Mouse (Mus musculus): Measurements from ENCODE around the gene Pgr. TPM values are rescaled to one million over a fixed set of nuclear protein-coding genes. Genes with fewer than 3 reads are reported as not detected.

Gene Pgr
- total RNA-seq, 2 experiments from 2014 or later, result 0.06 TPM; not detected in 1

GRCm38 (mm10) chr9:8970240-8970639, 70.6 kb downstream of the Pgr start:
- Histone ChIP-seq H3K27ac (peak overlapping the region; percentile 44), H3K4me3 (peak overlapping the region; percentile 44; the same call in 1 of the 2 replicates)
- TF ChIP-seq CTCF (IDR thresholded peaks at IDR 0.05), result no peak
- intact Hi-C loops (cut with DNase I), result no loop called here
- DNase-seq, result peak; percentile 58

DNA sequence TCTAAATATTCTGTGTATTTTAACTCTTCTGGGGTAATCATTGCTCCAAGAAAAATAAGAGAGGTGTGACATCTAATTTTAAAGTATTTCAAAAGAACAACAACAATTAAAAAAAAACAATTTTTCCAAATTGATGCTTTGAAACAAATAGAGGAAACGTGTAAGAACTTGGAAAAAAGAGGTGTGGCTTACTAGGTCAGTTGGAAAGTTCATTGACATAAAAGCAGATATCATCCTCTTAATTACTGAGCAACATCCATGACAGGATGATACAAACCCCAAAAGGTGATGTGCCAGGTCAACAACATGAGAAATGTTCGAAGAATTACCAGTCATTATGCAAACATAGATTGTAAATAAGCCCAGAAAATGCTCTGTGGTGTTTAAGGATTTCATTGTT, 71.9 kb downstream of the Pgr start, which contains the start of gene Gm16485:
TSS of gene Gm16485 (plus strand) at position 301 of the 400 bp plus-strand sequence.
- DNase-seq, result no peak
- TF ChIP-seq CTCF (IDR thresholded peaks at IDR 0.05), result no peak
- Histone ChIP-seq H3K27ac (peak within 1 kb of the TSS; percentile 36), H3K4me3 (no peak within 1 kb of the TSS)
- intact Hi-C loops (cut with DNase I), result no loop called here

DNA sequence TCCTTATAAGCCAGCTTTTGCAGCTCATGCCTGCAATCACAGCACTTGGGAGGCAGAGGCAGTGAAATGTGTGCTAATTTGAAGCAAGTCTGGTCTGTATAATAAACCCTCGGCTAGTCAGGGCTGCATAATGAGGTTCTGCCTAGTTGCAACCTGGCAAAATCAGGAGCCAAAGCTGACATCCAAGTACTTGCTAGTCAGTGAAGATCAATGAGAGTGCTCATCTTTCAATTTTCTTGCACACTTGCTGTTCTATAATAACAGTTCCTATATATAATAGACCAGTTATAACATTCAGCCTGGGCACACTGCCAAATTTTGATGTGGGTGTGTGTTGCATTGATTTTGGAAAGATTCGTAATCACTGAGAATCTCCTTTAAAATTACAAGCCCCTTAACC, 78.1 kb downstream of the Pgr start:
- Histone ChIP-seq H3K4me3 (no peak overlapping the region), H3K27ac (no peak overlapping the region)
- no peak for DNase-seq
- no peak for TF ChIP-seq CTCF (IDR thresholded peaks at IDR 0.05)
- intact Hi-C loops (cut with DNase I), result no loop called here

DNA sequence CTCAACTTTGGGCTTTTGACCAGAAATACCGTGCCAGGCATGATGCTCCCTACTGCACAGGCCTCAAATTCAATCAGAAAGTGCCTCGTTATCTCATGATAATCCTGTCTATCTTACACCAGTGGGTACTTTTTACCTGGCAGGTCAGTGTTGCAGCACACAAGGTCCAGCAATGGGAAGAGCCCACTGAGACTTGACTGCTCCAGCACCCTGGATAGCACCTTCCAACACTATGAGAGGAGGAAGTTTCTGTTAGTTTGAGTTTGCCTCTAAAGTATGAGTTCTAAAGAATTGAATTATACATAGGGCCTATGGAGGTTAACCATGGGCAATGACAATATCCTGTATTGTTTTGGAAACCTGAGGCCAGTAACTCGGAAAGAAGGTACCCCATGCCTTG, 82.7 kb downstream of the Pgr start:
- H3K27ac ChIP-seq, result no peak overlapping the region
- no peak for DNase-seq
- intact Hi-C loops (cut with DNase I), result no loop called here
- TF ChIP-seq CTCF (IDR thresholded peaks at IDR 0.05), result no peak
- no peak overlapping the region for H3K4me3 ChIP-seq

DNA sequence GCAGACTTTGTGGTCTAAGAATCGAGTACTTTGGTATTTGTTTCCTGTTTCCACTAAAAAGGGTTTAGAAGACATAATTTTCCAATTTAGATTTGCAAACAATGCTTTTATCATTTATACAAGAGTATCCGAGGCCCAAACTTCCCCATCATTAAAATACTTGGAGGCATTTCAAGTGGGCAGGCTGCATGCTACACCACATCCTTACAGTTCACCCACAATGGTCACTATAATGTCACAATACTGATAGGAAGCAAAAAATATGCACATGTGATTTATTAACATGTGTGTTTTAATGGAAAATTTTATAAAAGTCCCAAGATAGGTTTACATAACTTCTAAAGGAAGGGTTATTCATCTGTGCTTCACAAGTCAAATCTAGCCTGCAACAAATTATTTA, 96.9 kb downstream of the Pgr start:
- Histone ChIP-seq H3K27ac (no peak overlapping the region), H3K4me3 (no peak overlapping the region)
- TF ChIP-seq CTCF (IDR thresholded peaks at IDR 0.05), result no peak
- intact Hi-C loops (cut with DNase I), result no loop called here
- DNase-seq, result no peak

DNA sequence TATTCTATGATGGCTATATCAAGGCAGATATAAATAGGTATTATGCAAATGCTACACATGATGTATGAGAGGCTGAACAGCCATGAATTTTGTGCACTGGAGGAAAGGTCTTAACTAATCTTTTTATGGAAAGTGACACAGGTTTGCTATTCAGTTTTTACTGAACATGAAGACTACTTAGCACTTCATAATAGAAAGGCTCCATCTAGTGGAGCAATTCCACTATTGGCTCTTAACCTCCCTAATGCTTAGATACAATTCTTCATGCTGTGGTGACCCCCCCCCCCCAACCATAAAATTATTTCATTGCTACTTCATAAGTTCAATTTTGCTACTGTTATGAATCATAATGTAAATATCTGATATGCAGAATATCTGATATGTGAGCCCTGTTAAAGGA, 101.5 kb downstream of the Pgr start:
- TF ChIP-seq CTCF (IDR thresholded peaks at IDR 0.05), result peak; percentile 45
- no peak for DNase-seq

DNA sequence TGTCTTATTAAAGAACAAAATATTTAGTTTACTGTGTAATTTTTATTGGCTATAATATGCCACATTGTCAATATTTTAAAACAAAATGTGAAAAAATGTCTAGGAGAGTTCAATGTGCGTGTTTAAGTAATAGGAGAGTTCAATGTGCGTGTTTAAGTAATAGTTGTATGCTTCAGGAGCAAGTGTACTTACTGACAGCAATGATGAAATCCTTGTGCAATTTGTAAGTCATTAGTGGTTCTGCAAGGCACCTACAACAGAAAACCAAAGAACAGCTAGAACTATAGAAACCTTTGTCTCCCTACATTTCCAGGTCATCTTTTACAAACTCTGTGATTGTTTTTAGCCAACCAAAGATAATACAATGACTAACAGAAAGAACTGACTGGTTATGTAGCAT, 115.5 kb downstream of the Pgr start:
- no peak overlapping the region for H3K4me3 ChIP-seq
- no peak for TF ChIP-seq CTCF (IDR thresholded peaks at IDR 0.05)
- DNase-seq, result no peak
- intact Hi-C loops (cut with DNase I), result no loop called here
- no peak overlapping the region for H3K27ac ChIP-seq

More for the DNA sequence above, 101.5 kb downstream of the Pgr start:
- Histone ChIP-seq H3K4me3 (no peak overlapping the region), H3K27ac (no peak overlapping the region)
- intact Hi-C loops (cut with DNase I), result no loop called here

Other genes starting within 250 kb of the Pgr start
- gene Gm16485, start 72.0 kb downstream of the Pgr start, total RNA-seq (2021), result not detected

Measured in gastrocnemius, adult 2 months (tissue).